Mouse (Mus musculus): ENCODE measurements around the gene Pex10.
A peak's percentile ranks its signal among the peaks of the same experiment; 100 is the strongest.

Pex10 gene

GRCm38 (mm10) chr4:155066834-155067522 lies at the start of gene Pex10:
Pex10 (plus strand) TSS chr4:155067016.
- DNase-seq (ENCODE audit: low read depth, low spot score) = peak; percentile 97

- DNase-seq (ENCODE audit: low read depth, low spot score) = no peak
Measured at GRCm38 (mm10) chr4:155017253-155017878, 49.5 kb upstream of the Pex10 start.

GRCm38 (mm10) chr4:155018066-155018465 lies 48.8 kb upstream of the Pex10 start:
- DNase-seq (ENCODE audit: low read depth, low spot score) = no peak

GRCm38 (mm10) chr4:155018601-155019335 lies 48.0 kb upstream of the Pex10 start:
- DNase-seq (ENCODE audit: low read depth, low spot score) = no peak

- no peak for DNase-seq (ENCODE audit: low read depth, low spot score)
Measured at GRCm38 (mm10) chr4:155019336-155019847, 47.4 kb upstream of the Pex10 start.

- DNase-seq (ENCODE audit: low read depth, low spot score) = no peak
Measured at GRCm38 (mm10) chr4:155020141-155020540, 46.7 kb upstream of the Pex10 start.

GRCm38 (mm10) chr4:155020813-155021212 lies 46.0 kb upstream of the Pex10 start:
- DNase-seq (ENCODE audit: low read depth, low spot score) = no peak

- DNase-seq (ENCODE audit: low read depth, low spot score) = no peak
Measured at GRCm38 (mm10) chr4:155022228-155022855, 44.5 kb upstream of the Pex10 start.

- no peak for DNase-seq (ENCODE audit: low read depth, low spot score)
Measured at GRCm38 (mm10) chr4:155024170-155025010, 42.4 kb upstream of the Pex10 start.

GRCm38 (mm10) chr4:155033115-155033514 lies 33.7 kb upstream of the Pex10 start:
- DNase-seq (ENCODE audit: low read depth, low spot score) = no peak

- no peak for DNase-seq (ENCODE audit: low read depth, low spot score)
Measured at GRCm38 (mm10) chr4:155034202-155034601, 32.6 kb upstream of the Pex10 start.

GRCm38 (mm10) chr4:155034787-155035186 lies 32.0 kb upstream of the Pex10 start:
- DNase-seq (ENCODE audit: low read depth, low spot score) = no peak

GRCm38 (mm10) chr4:155040197-155040596 lies 26.6 kb upstream of the Pex10 start:
- no peak for DNase-seq (ENCODE audit: low read depth, low spot score)

GRCm38 (mm10) chr4:155040696-155041095 lies 26.1 kb upstream of the Pex10 start:
- no peak for DNase-seq (ENCODE audit: low read depth, low spot score)

GRCm38 (mm10) chr4:155042606-155043288 lies 24.1 kb upstream of the Pex10 start:
- no peak for DNase-seq (ENCODE audit: low read depth, low spot score)

GRCm38 (mm10) chr4:155043289-155043625 lies 23.6 kb upstream of the Pex10 start:
- DNase-seq (ENCODE audit: low read depth, low spot score) = no peak

- no peak for DNase-seq (ENCODE audit: low read depth, low spot score)
Measured at GRCm38 (mm10) chr4:155046636-155047035, 20.2 kb upstream of the Pex10 start.

- no peak for DNase-seq (ENCODE audit: low read depth, low spot score)
Measured at GRCm38 (mm10) chr4:155050116-155050515, 16.7 kb upstream of the Pex10 start.

- no peak for DNase-seq (ENCODE audit: low read depth, low spot score)
Measured at GRCm38 (mm10) chr4:155056724-155057123, 10.1 kb upstream of the Pex10 start, which contains the start of gene Plch2. Plch2 (minus strand) TSS chr4:155056784.

GRCm38 (mm10) chr4:155058325-155058724 lies 8.5 kb upstream of the Pex10 start:
- no peak for DNase-seq (ENCODE audit: low read depth, low spot score)

All from A20 (cell line).